Mouse (Mus musculus) ES-Bruce4 (cell line): ENCODE results near the gene Lgr4. TPM values are rescaled to one million over a fixed set of nuclear protein-coding genes. Genes with fewer than 3 reads are reported as not detected.

Experiments used
- H3K27ac ChIP-seq: 2 replicates; pipeline ENCODE4 v1.5.1; 2012; ENCODE audit warnings: low read length, inconsistent platforms; ENCODE audit not compliant: insufficient read depth
- H3K27me3 ChIP-seq: 2 replicates; pipeline ENCODE4 v1.6.1; 2012; ENCODE audit warnings: mild to moderate bottlenecking, low read length, inconsistent platforms; ENCODE audit not compliant: control insufficient read depth, poor library complexity, insufficient read depth, severe bottlenecking
- H3K36me3 ChIP-seq: 2 replicates; pipeline ENCODE4 v1.6.1; 2012; ENCODE audit warnings: inconsistent platforms, mild to moderate bottlenecking, low read length, moderate library complexity; ENCODE audit not compliant: control insufficient read depth, poor library complexity, insufficient read depth, severe bottlenecking
- H3K4me1 ChIP-seq: one replicate; pipeline ENCODE4 v1.8.1; 2011; ENCODE audit warnings: low read length; ENCODE audit not compliant: control insufficient read depth, insufficient read depth
- H3K4me3 ChIP-seq: 2 replicates; pipeline ENCODE4 v1.5.1; 2011; ENCODE audit warnings: low read depth, mild to moderate bottlenecking, low read length
- H3K9ac ChIP-seq: 2 replicates; pipeline ENCODE4 v1.6.1; 2012; ENCODE audit warnings: low read depth, mild to moderate bottlenecking, inconsistent platforms; ENCODE audit not compliant: poor library complexity, severe bottlenecking
- H3K9me3 ChIP-seq: replicated peaks from 2 replicates; pipeline ENCODE4 v1.6.1; 2012; ENCODE audit warnings: mild to moderate bottlenecking, low read length, inconsistent platforms; ENCODE audit not compliant: control insufficient read depth, poor library complexity, insufficient read depth, severe bottlenecking
- CTCF ChIP-seq: IDR thresholded peaks from one replicate; pipeline ENCODE4 v1.8.1; 2011; ENCODE audit warnings: low read depth, low read length
- EP300 ChIP-seq: IDR thresholded peaks from 2 replicates; pipeline ENCODE4 v1.6.1; 2011; ENCODE audit warnings: low read depth, low read length; ENCODE audit not compliant: insufficient read depth
- POLR2A ChIP-seq: IDR thresholded peaks from one replicate; pipeline ENCODE4 v1.8.1; 2011; ENCODE audit warnings: low read length; ENCODE audit not compliant: insufficient read depth
- polyA plus RNA-seq: library from polyadenylated mRNA; stranded (reverse); fragments of >200 nt; gene quantifications from 2 replicates; pipeline ENCODE4 v1.2.4, GENCODE M21; 2011; ENCODE audit warnings: low read depth; ENCODE audit not compliant: missing spikeins, insufficient read depth, insufficient read length

Lgr4 gene
- polyA plus RNA-seq, 1 experiment = 64.2 TPM

DNA sequence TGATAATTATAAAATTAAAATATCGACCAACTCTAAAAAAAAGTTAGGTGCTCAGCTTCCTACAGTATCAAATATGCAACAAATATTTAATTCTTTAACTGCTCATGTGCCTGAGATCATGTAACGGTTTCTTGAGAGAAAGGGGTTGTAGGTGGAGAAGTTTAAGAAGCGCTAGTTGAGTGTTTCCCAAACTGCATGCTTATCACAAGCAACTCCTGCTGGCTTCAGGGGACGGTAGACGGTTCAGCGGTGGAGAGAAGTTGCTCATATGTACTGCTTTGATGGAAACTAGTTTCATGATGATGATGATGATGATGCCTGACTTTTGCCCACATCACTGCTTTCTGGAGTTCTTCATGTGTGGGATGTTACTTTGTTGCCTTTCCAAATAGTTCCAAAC, 29.0 kb downstream of the Lgr4 start:
- no peak overlapping the region for H3K4me3 ChIP-seq
- H3K36me3 ChIP-seq = no peaks in the 10 kb centered on the region
- H3K4me1 ChIP-seq = peaks cover 7% of the 10 kb centered on the region
- no peak overlapping the region for H3K9ac ChIP-seq
- TF ChIP-seq CTCF (no peak), EP300 (no peak), POLR2A (no peak)
- H3K27me3 ChIP-seq = no peaks in the 10 kb centered on the region
- no peaks in the 10 kb centered on the region for H3K9me3 ChIP-seq
- H3K27ac ChIP-seq = no peak overlapping the region

- H3K4me1 ChIP-seq = peaks cover 4% of the 10 kb centered on the region
- no peak overlapping the region for H3K4me3 ChIP-seq
- no peak overlapping the region for H3K9ac ChIP-seq
- no peaks in the 10 kb centered on the region for H3K36me3 ChIP-seq
- no peak overlapping the region for H3K27ac ChIP-seq
- TF ChIP-seq POLR2A = no peak
- H3K27me3 ChIP-seq = no peaks in the 10 kb centered on the region
- H3K9me3 ChIP-seq = no peaks in the 10 kb centered on the region
These were observed 32.1 kb downstream of the Lgr4 start for GRCm38 (mm10) chr2:109949519-109949918.

DNA sequence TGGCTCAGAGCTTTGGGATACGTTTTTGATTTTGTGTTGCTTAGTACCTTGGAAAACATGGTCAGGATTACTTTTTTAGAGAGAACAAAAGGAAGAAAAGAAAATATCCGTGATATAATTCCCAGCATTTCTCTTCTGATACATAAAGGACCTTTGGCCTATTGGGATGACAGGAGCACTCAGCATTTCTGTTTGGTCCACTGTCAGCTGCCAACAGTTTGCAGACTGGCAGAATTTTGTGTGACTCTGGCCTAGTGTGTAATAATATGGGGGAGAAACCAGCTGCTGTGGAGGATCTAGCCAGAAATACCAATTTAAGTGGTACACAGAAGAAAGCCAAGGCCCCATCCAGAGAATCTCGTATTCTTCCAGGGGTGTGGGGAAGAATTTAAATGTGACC, 32.9 kb downstream of the Lgr4 start:
- H3K9ac ChIP-seq = no peak overlapping the region
- H3K27me3 ChIP-seq = no peaks in the 10 kb centered on the region
- no peaks in the 10 kb centered on the region for H3K9me3 ChIP-seq
- no peak overlapping the region for H3K4me3 ChIP-seq
- no peak overlapping the region for H3K27ac ChIP-seq
- H3K36me3 ChIP-seq = no peaks in the 10 kb centered on the region
- TF ChIP-seq CTCF (no peak), EP300 (no peak), POLR2A (no peak)
- H3K4me1 ChIP-seq = peaks cover 3% of the 10 kb centered on the region

DNA sequence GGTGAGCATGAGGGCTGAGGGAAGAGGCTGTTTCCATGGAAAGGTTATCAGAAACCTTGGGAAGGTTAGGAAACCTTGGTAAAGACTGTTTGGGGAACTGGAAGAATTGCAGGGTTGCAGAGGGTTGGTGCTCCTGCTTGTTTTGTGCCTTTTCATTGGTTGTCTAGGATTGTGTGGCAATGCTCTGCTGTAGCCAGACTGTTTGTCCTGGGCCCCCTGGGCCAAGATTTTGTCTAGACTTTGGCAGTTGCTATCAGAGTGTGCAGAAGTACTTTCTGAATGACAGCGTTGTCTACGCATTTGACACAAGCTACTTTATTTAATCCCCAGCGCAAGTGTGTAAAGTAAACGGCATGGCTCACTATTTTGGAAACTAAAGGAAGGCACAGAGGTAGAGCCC, 33.6 kb downstream of the Lgr4 start:
- H3K36me3 ChIP-seq = no peaks in the 10 kb centered on the region
- H3K4me1 ChIP-seq = peaks cover 3% of the 10 kb centered on the region
- H3K9me3 ChIP-seq = no peaks in the 10 kb centered on the region
- H3K27ac ChIP-seq = no peak overlapping the region
- H3K27me3 ChIP-seq = no peaks in the 10 kb centered on the region
- no peak overlapping the region for H3K4me3 ChIP-seq
- H3K9ac ChIP-seq = no peak overlapping the region
- TF ChIP-seq EP300 (no peak), POLR2A (no peak), CTCF (no peak)

- Histone ChIP-seq H3K27ac (no peak overlapping the region), H3K9me3 (no peaks in the 10 kb centered on the region), H3K36me3 (no peaks in the 10 kb centered on the region), H3K4me1 (peaks cover 1% of the 10 kb centered on the region), H3K27me3 (no peaks in the 10 kb centered on the region), H3K4me3 (no peak overlapping the region), H3K9ac (no peak overlapping the region)
- no peak for TF ChIP-seq POLR2A
- TF ChIP-seq EP300 = no peak
- no peak for TF ChIP-seq CTCF
These were observed 35.7 kb downstream of the Lgr4 start for GRCm38 (mm10) chr2:109953048-109953717.

DNA sequence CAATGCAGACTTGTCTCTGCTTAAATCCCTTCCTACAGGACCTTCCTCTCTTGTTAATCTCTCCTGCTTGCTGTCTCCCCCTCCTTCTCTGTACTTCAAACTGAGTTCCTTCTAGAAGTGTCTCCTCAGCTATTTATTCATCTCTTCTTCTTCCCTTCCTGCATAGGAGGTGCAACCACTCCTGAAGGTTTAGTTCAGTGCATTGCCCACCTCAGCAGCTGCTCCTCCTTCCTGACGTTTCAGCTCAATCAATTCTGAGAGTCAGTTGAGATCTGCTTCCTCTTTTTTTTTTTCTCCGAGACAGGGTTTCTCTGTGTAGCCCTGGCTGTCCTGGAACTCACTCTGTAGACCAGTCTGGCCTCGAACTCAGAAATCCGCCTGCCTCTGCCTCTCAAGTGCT, 36.4 kb downstream of the Lgr4 start:
- Histone ChIP-seq H3K27ac (no peak overlapping the region), H3K27me3 (no peaks in the 10 kb centered on the region), H3K4me1 (peaks cover 1% of the 10 kb centered on the region), H3K9ac (no peak overlapping the region), H3K9me3 (no peaks in the 10 kb centered on the region), H3K36me3 (no peaks in the 10 kb centered on the region), H3K4me3 (no peak overlapping the region)
- TF ChIP-seq EP300 = no peak

DNA sequence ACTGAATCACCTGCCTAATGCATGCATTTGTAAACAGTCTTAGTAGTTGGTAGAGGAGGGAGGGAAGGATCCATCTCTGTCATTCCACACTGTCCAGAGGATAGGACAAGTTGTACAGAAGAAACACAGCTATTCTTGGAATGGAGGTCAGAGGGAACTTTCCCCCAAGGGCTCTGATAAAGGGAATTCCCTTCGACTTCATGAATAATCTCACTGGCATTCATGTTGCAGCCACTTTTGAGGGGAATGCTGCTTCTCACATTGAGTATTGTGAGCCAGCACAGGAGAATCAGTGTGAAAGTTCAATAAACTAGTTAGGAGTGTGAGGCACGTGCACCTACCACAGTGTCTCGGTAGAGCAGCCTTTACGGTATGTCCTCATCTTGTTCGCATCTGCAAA, 37.6 kb downstream of the Lgr4 start:
- H3K4me3 ChIP-seq = no peak overlapping the region
- H3K27ac ChIP-seq = no peak overlapping the region
- peaks cover 1% of the 10 kb centered on the region for H3K4me1 ChIP-seq
- H3K9ac ChIP-seq = no peak overlapping the region
- no peaks in the 10 kb centered on the region for H3K36me3 ChIP-seq
- no peak for TF ChIP-seq EP300
- TF ChIP-seq POLR2A = no peak
- TF ChIP-seq CTCF = no peak
- no peaks in the 10 kb centered on the region for H3K9me3 ChIP-seq
- H3K27me3 ChIP-seq = no peaks in the 10 kb centered on the region
